Mouse (Mus musculus) lung, adult 2 months (tissue): ENCODE measurements around the gene Ift122.

Experiments
- CTCF ChIP-seq: fragments of 200-500 bp; IDR thresholded peaks from 2 replicates; pipeline ENCODE4 v1.5.1; 2011; ENCODE audit warnings: mild to moderate bottlenecking, low read length, control low read depth; ENCODE audit not compliant: insufficient read depth
- POLR2A ChIP-seq: fragments of 200-500 bp; IDR thresholded peaks from 2 replicates; pipeline ENCODE4 v1.6.1; 2011; ENCODE audit warnings: low read depth, mild to moderate bottlenecking, control low read depth, low read length, borderline replicate concordance; ENCODE audit errors: extremely low read depth

DNA sequence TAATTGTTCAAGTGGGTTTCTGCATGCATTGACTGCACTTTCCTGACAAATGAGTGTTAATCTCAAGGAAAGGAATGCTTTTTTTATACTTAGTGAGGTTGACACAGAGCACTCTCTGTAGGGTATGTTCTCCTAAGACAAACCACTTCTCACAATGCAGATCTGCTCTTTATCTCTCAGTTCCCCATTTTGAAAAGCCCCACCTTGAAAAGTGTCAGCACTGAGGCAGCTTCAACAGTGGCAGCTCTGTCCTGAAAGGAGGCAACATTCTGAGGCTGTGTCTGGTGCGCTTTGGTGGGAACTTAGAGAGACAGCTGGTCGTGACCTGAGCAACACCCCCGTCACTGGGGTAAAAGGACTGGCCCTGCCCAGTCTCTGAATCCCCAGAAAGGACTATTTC lies 55.8 kb downstream of the Ift122 start:
- TF ChIP-seq CTCF (no peak), POLR2A (no peak)
